Comparison of ENCODE assay signal across 15 mouse cellular contexts in genomic region chr10:18987907-18988199, GRCm38 (mm10).
"Had no signal": no experiment of that assay in that cellular context is flagged by ENCODE, and none has a peak within 500 bp of the region (broad histone marks: within the 10 kb centered on the region; RNA-seq: fewer than 3 reads in every experiment).

No protein-coding gene starts in this region.

- H3K4me2 ChIP-seq: liver, embryonic 11.5 days; liver, embryonic 15.5 days; stomach, embryonic 15.5 days had no signal

- H3K4me1 ChIP-seq: liver, embryonic 15.5 days; stomach, embryonic 15.5 days had no signal

- H3K27me3 ChIP-seq: liver, embryonic 15.5 days; stomach, embryonic 15.5 days had no signal

- H3K9me3 ChIP-seq: limb, embryonic 10.5 days; liver, embryonic 15.5 days; midbrain, embryonic 10.5 days; stomach, embryonic 15.5 days had no signal

- H3K36me3 ChIP-seq: limb, embryonic 10.5 days; liver, embryonic 15.5 days; midbrain, embryonic 10.5 days; stomach, embryonic 15.5 days had no signal

- H3K27ac ChIP-seq: layer of hippocampus, adult 2 months; limb, embryonic 10.5 days; liver, embryonic 15.5 days; midbrain, embryonic 10.5 days; stomach, embryonic 15.5 days had no signal

- H3K9ac ChIP-seq: liver, embryonic 15.5 days; stomach, embryonic 15.5 days had no signal

- H3K4me3 ChIP-seq: layer of hippocampus, adult 2 months; limb, embryonic 10.5 days; liver, embryonic 15.5 days; midbrain, embryonic 10.5 days; stomach, embryonic 15.5 days had no signal

- DNase-seq: kidney, adult 11 months; kidney, postnatal 10 days; lung, adult 2 months; lung, postnatal 10 days; lung, postnatal 4 days; retina, postnatal 1 day; right cerebral cortex, postnatal 4 days; spleen, adult 18-20 months; thymus, postnatal 4 days had no signal
